Mouse (Mus musculus) midbrain, embryonic 11.5 days (tissue): ENCODE data around the gene Gm3409. TPM values are rescaled to one million over a fixed set of nuclear protein-coding genes. Genes with fewer than 3 reads are reported as not detected.
"Not testable (repeated sequence)": the region's sequence is repeated elsewhere in the genome, so short reads cannot be mapped to it uniquely, and the experiment has no call there.

Experiments
- ATAC-seq: fragments of 200-750 bp; cut with Nextera tagmentation; 2 replicates; pipeline ENCODE4 v1.8.0; 2017; ENCODE audit warnings: moderate TSS enrichment, moderate library complexity; ENCODE audit not compliant: low FRiP score
- DNase-seq: peaks from one replicate; pipeline ENCODE4 v3.0.0; 2015; ENCODE audit warnings: low spot score; ENCODE audit errors: missing footprints
- H3K27ac ChIP-seq: fragments of 300-500 bp; sonication (generic); 2 replicates; pipeline ENCODE4 v1.5.1; 2014; ENCODE audit warnings: low read depth, low read length
- H3K27me3 ChIP-seq: fragments of 300-500 bp; sonication (generic); 2 replicates; pipeline ENCODE4 v1.6.1; 2014; ENCODE audit warnings: mild to moderate bottlenecking, low read length, moderate library complexity, mixed read lengths; ENCODE audit not compliant: control insufficient read depth, insufficient read depth
- H3K36me3 ChIP-seq: fragments of 300-500 bp; sonication (generic); 2 replicates; pipeline ENCODE4 v1.6.1; 2014; ENCODE audit warnings: mild to moderate bottlenecking, low read length, moderate library complexity, mixed read lengths; ENCODE audit not compliant: control insufficient read depth, insufficient read depth
- H3K4me1 ChIP-seq: fragments of 300-500 bp; sonication (generic); 2 replicates; pipeline ENCODE4 v1.6.1; 2014; ENCODE audit warnings: low read length; ENCODE audit not compliant: control insufficient read depth, insufficient read depth
- H3K4me2 ChIP-seq: fragments of 300-500 bp; sonication (generic); 2 replicates; pipeline ENCODE4 v1.6.1; 2014; ENCODE audit warnings: mild to moderate bottlenecking, moderate library complexity
- H3K4me3 ChIP-seq: fragments of 300-500 bp; sonication (generic); 2 replicates; pipeline ENCODE4 v1.5.1; 2014; ENCODE audit warnings: low read depth, low read length
- H3K9ac ChIP-seq: fragments of 300-500 bp; sonication (generic); 2 replicates; pipeline ENCODE4 v1.6.1; 2014; ENCODE audit warnings: low read length
- H3K9me3 ChIP-seq: fragments of 300-500 bp; sonication (generic); 2 replicates; pipeline ENCODE4 v1.6.1; 2016; ENCODE audit warnings: low read length; ENCODE audit not compliant: control insufficient read depth
- WGBS: fragments of 180-500 bp; shearing (Covaris S2); extraction: QIAGEN DNeasy Blood & Tissue Kit; methylation state at CpG from one replicate; pipeline ENCODE4 v1.1.7; 2014; 5-methylcytosine and 5-hydroxymethylcytosine counted together
- polyA plus RNA-seq: library from polyadenylated mRNA; unstranded; fragments of >200 nt; fragmentation: Nextera tagmentation; extraction: Ambion mirVana; gene quantifications from 2 replicates; pipeline ENCODE4 v1.2.1, GENCODE M21; 2014

The Gm3409 gene
- not detected in 2 replicates for polyA plus RNA-seq

DNA sequence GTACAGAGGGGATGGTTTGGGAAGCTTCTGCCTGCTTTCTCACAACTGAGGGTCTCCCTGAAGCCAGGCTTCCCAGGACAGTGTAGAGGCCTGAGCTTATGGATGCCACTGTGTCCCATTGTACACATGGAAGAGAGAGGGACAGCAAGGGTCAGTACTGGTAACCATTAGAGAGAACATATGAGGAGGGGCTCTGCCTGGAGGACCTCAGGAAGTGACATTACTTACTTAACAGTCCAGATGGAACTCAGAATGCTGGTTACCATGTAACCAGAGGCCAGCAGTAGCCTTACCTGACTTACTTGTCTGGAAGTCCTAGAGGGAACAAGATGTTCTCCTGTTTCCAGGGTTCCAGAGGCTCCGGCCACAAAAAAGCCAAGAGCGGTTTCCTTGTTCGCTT lies at the start of gene Gm3409:
Gene Gm3409 (plus strand): TSS at position 301 of the 400 bp plus-strand sequence.
- H3K9me3 ChIP-seq, H3K9ac ChIP-seq, H3K4me3 ChIP-seq, ATAC-seq, H3K4me1 ChIP-seq, H3K36me3 ChIP-seq, H3K27ac ChIP-seq, H3K4me2 ChIP-seq, H3K27me3 ChIP-seq, DNase-seq: not testable (repeated sequence)
- WGBS, result 100% methylated on average over 2 of the region's 3 CpGs

DNA sequence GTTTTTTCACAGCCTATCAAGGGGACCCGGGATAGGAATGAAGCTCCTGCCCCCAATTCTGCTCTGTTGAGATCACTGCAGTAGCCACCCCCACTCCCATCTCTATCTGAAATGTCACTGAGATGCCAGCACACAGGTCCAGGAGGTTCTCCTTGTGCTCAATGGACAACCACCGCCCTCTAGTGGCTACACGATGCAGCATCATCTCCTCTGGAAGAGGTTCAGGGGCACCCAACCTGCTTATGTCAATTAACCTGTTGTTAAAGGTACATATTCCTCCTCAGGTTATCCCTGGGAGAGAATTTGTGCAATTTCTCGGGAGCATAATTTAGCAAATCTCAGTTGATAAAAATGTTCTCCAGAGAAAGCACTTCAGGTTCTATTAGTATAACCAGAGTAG lies 48.5 kb upstream of the Gm3409 start:
- H3K9me3 ChIP-seq, H3K27me3 ChIP-seq, H3K4me2 ChIP-seq, H3K36me3 ChIP-seq, ATAC-seq, H3K27ac ChIP-seq, H3K4me3 ChIP-seq, H3K9ac ChIP-seq, DNase-seq, H3K4me1 ChIP-seq: not testable (repeated sequence)
- WGBS, result 17% methylated on average over 3 of the region's 4 CpGs

DNA sequence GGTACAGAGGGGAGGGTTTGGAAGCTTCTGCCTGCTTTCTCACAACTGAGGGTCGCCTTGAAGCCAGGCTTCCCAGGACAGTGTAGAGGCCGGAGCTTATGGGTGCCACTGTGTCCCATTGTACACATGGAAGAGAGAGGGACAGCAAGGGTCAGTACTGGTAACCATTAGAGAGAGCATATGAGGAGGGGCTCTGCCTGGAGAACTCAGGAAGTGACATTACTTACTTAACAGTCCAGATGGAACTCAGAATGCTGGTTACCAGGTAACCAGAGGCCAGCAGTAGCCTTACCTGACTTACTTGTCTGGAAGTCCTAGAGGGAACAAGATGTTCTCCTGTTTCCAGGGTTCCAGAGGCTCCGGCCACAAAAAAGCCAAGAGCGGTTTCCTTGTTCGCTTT lies 46.4 kb upstream of the Gm3409 start, which contains the start of gene Gm6370:
Gene Gm6370 (plus strand): TSS at position 301 of the 400 bp plus-strand sequence.
- not testable (repeated sequence) for H3K36me3 ChIP-seq, DNase-seq, H3K4me2 ChIP-seq, H3K9me3 ChIP-seq, H3K27me3 ChIP-seq, H3K9ac ChIP-seq, H3K4me3 ChIP-seq, H3K4me1 ChIP-seq, H3K27ac ChIP-seq, ATAC-seq
- no CpG with 5 or more reads among the region's 5 CpGs for WGBS

DNA sequence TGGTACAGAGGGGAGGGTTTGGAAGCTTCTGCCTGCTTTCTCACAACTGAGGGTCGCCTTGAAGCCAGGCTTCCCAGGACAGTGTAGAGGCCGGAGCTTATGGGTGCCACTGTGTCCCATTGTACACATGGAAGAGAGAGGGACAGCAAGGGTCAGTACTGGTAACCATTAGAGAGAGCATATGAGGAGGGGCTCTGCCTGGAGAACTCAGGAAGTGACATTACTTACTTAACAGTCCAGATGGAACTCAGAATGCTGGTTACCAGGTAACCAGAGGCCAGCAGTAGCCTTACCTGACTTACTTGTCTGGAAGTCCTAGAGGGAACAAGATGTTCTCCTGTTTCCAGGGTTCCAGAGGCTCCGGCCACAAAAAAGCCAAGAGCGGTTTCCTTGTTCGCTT lies 35.3 kb upstream of the Gm3409 start, which contains the start of gene 4930449I24Rik:
Gene 4930449I24Rik (plus strand): TSS at position 301 of the 400 bp plus-strand sequence.
- not testable (repeated sequence) for H3K9me3 ChIP-seq, H3K4me3 ChIP-seq, H3K9ac ChIP-seq, ATAC-seq, H3K4me1 ChIP-seq, DNase-seq, H3K36me3 ChIP-seq, H3K4me2 ChIP-seq, H3K27me3 ChIP-seq, H3K27ac ChIP-seq
- no CpG with 5 or more reads among the region's 5 CpGs for WGBS

- H3K4me2 ChIP-seq, H3K9me3 ChIP-seq, H3K27me3 ChIP-seq, H3K27ac ChIP-seq, H3K4me1 ChIP-seq, H3K9ac ChIP-seq, DNase-seq, H3K4me3 ChIP-seq, ATAC-seq, H3K36me3 ChIP-seq: not testable (repeated sequence)
- WGBS, result no CpG with 5 or more reads among the region's 5 CpGs
These were observed 23.6 kb upstream of the Gm3409 start, which contains the start of gene Gm3402 for GRCm38 (mm10) chr5:146513823-146514222. Gene Gm3402, plus strand, starts transcription at chr5:146514123.

DNA sequence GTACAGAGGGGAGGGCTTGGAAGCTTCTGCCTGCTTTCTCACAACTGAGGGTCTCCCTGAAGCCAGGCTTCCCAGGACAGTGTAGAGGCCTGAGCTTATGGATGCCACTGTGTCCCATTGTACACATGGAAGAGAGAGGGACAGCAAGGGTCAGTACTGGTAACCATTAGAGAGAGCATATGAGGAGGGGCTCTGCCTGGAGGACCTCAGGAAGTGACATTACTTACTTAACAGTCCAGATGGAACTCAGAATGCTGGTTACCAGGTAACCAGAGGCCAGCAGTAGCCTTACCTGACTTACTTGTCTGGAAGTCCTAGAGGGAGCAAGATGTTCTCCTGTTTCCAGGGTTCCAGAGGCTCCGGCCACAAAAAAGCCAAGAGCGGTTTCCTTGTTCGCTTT lies 11.9 kb upstream of the Gm3409 start, which contains the start of gene Gm3404:
Gene Gm3404 (plus strand): TSS at position 301 of the 400 bp plus-strand sequence.
- not testable (repeated sequence) for DNase-seq, H3K4me2 ChIP-seq, ATAC-seq, H3K4me1 ChIP-seq, H3K4me3 ChIP-seq, H3K36me3 ChIP-seq, H3K27me3 ChIP-seq, H3K27ac ChIP-seq, H3K9ac ChIP-seq, H3K9me3 ChIP-seq
- WGBS, result 93% methylated on average over 3 of the region's 3 CpGs

DNA sequence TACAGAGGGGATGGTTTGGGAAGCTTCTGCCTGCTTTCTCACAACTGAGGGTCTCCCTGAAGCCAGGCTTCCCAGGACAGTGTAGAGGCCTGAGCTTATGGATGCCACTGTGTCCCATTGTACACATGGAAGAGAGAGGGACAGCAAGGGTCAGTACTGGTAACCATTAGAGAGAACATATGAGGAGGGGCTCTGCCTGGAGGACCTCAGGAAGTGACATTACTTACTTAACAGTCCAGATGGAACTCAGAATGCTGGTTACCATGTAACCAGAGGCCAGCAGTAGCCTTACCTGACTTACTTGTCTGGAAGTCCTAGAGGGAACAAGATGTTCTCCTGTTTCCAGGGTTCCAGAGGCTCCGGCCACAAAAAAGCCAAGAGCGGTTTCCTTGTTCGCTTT lies 18.4 kb downstream of the Gm3409 start, which contains the start of gene Gm3415:
Gene Gm3415 (plus strand): TSS at position 301 of the 400 bp plus-strand sequence.
- H3K4me2 ChIP-seq, H3K9me3 ChIP-seq, H3K36me3 ChIP-seq, H3K27me3 ChIP-seq, H3K27ac ChIP-seq, H3K4me3 ChIP-seq, ATAC-seq, H3K4me1 ChIP-seq, DNase-seq, H3K9ac ChIP-seq: not testable (repeated sequence)
- WGBS, result no CpG with 5 or more reads among the region's 3 CpGs

DNA sequence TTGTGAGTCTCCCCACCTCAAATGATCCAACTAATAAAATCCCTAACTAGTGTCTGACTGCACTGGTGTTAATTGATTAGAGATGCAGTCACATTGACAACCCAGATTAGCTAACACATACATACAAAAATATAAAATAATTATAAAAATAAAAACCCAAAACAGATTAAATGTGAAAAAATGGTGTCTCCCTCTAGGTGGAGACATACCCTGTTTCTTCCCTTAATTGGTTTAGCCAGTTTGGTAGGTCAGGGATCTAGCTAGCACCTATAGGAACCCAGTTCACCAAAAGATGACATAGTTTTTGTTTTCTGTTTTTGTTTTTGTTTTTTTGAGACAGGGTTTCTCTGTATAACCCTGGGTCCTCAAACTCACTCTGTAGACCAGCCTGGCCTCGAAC lies 26.8 kb downstream of the Gm3409 start:
- Histone ChIP-seq H3K27me3 (no peaks in the 10 kb centered on the region), H3K36me3 (no peaks in the 10 kb centered on the region), H3K4me2 (no peak overlapping the region), H3K27ac (no peak overlapping the region), H3K9ac (no peak overlapping the region), H3K9me3 (no peaks in the 10 kb centered on the region), H3K4me3 (no peak overlapping the region), H3K4me1 (no peaks in the 10 kb centered on the region)
- WGBS, result 81% methylated on average over 1 of the region's 1 CpGs
- DNase-seq (no peak), ATAC-seq (no peak)

DNA sequence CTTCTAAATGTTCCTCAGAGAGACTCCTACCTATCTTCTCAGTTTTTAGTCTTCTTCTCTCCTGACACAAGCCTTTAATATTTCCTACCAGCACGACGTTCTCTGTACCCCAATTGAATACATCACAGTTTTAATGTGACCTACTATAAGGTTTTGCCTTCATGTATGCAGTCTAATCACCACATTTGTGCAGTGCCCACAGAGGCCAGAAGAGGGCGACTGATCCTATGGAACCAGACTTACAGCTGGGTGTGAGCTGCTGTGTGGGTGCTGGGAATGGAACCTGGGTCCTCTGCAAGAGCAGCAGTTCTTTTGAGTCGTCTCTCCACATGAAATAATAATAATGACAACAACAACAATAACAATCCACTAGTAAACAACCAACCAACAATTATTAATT lies 29.6 kb downstream of the Gm3409 start:
- no peaks in the 10 kb centered on the region for H3K27me3 ChIP-seq
- H3K27ac ChIP-seq, result no peak overlapping the region
- DNase-seq (peak; percentile 94), ATAC-seq (no peak)
- no peaks in the 10 kb centered on the region for H3K4me1 ChIP-seq
- no peaks in the 10 kb centered on the region for H3K36me3 ChIP-seq
- H3K9ac ChIP-seq, result no peak overlapping the region
- no peaks in the 10 kb centered on the region for H3K9me3 ChIP-seq
- no peak overlapping the region for H3K4me2 ChIP-seq
- WGBS, result 59% methylated on average over 4 of the region's 4 CpGs
- no peak overlapping the region for H3K4me3 ChIP-seq
